Mouse (Mus musculus): Measurements from ENCODE around the gene Trak2.
"Not testable (repeated sequence)": the region's sequence is repeated elsewhere in the genome, so short reads cannot be mapped to it uniquely, and the experiment has no call there.

Gene Trak2

GRCm38 (mm10) chr1:58953686-58954434 lies 19.4 kb downstream of the Trak2 start:
- CTCF ChIA-PET, result interaction anchor here (0.6 kb wide), 1 partner anchor 188 kb away, joined by 4 read pairs; no protein-coding TSS in a partner anchor

GRCm38 (mm10) chr1:58952997-58953396 lies 20.2 kb downstream of the Trak2 start:
- CTCF ChIA-PET, result interaction anchor here (2.4 kb wide), 1 partner anchor 16 kb away, joined by 7 read pairs; no protein-coding TSS in a partner anchor

GRCm38 (mm10) chr1:58952526-58952925 lies 20.7 kb downstream of the Trak2 start:
- CTCF ChIA-PET, result interaction anchor here (2.4 kb wide), 1 partner anchor 16 kb away, joined by 7 read pairs; no protein-coding TSS in a partner anchor

DNA sequence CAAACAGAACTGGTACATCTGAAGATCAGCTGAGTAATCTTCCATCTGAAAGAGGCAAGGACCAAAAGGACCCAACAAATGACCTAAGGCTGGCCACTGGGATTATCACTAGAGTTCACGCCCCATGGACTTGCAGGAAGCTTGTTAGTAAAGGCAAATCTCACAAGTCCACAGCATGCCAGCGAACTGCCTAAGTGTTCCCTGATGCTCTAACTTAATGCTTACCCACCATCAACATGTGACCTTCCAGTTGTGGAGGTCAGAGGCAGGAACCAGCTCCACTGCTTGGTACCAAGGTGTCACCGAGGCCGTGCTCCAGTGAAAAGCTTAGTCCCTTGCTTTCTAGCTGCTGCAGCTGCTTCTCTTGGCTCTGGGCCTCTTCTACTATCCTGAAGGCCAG lies 21.4 kb downstream of the Trak2 start:
- CTCF ChIA-PET, result interaction anchor here (2.4 kb wide), 1 partner anchor 17 kb away, joined by 7 read pairs; no protein-coding TSS in a partner anchor

- CTCF ChIA-PET, result interaction anchor here (2.4 kb wide), 1 partner anchor 18 kb away, joined by 7 read pairs; no protein-coding TSS in a partner anchor
Measured at GRCm38 (mm10) chr1:58950899-58951648, 22.2 kb downstream of the Trak2 start.

DNA sequence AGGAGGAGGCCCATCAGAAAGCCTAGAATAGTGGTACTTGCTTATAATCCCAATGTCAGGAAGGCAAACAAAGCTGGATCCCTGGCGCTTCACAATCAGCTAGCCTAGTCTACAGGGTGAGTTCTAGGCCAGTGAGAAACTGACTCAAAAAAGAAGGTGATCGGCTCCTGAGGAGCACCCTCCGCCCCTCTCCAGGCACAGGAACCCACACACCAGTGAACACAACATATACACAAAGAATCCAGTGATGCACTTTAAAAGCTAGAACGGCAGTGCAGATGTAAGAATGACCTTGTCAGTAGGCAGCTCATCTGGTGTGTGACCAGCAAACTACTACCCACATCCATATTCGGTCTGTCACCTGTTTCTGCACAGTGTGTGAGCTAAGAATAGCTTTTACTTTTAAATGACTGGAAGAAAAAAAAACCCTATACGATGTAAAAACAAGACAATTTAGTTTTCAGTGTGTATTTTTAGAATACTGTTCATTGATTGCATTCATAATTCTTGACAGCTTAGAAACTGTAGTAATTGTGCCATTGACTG lies 23.6 kb downstream of the Trak2 start:
- CTCF ChIA-PET, result interaction anchor here (0.6 kb wide), 1 partner anchor 155 kb away, joined by 3 read pairs; the partner anchor contains the start of gene Casp8

GRCm38 (mm10) chr1:58946718-58947117 lies 26.5 kb downstream of the Trak2 start:
- CTCF ChIA-PET, result no interaction called here

- CTCF ChIA-PET, result no interaction called here
Measured at GRCm38 (mm10) chr1:58945960-58946670, 27.1 kb downstream of the Trak2 start.

- CTCF ChIA-PET, result no interaction called here
Measured at GRCm38 (mm10) chr1:58945523-58945922, 27.7 kb downstream of the Trak2 start.

DNA sequence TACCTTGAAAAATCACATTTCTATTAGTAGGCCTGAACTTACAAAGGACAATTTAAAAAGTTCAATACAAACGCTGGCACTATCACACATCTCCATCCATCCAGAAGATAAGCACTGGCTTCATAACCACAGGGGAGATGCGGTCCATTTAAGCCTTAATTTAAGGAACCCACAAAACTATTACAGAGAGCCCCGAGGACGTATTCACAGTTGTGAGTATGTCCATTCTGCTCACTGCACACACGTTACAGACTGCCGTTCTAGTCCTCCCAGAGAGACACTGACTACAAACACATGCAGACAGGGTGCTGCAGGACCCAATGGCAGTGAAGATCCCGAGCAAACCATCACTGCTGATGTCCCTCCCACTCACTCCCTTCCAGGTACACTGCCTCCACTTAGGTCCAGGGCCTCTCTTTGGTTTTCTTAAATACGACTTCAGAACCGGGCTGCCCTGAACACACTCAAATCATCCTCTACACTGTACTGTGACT lies 35.6 kb downstream of the Trak2 start:
- CTCF ChIA-PET, result no interaction called here

- CTCF ChIA-PET, result no interaction called here
Measured at GRCm38 (mm10) chr1:58936746-58937605, 36.3 kb downstream of the Trak2 start.

DNA sequence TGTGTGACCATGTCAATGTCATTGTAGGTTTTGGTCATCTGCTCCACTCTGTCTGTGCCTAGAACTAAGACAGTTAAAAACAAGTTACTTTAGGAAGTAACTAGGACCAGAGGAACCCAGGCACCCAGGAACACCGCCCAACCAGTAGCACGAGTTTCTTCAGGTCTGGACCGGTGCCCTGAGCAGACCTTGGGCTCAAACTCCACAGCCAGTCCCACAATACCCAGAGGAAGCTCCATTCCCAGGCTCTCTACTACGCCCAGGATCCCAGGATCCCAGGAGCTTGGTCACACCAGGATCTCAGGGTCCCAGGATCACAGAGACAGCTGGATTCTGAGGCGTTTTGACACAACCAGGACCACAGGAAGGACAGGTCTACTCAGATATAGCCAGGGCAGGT lies 46.6 kb downstream of the Trak2 start:
- CTCF ChIA-PET, result interaction anchor here (1.0 kb wide), 1 partner anchor 22 kb away, joined by 3 read pairs; no protein-coding TSS in a partner anchor

DNA sequence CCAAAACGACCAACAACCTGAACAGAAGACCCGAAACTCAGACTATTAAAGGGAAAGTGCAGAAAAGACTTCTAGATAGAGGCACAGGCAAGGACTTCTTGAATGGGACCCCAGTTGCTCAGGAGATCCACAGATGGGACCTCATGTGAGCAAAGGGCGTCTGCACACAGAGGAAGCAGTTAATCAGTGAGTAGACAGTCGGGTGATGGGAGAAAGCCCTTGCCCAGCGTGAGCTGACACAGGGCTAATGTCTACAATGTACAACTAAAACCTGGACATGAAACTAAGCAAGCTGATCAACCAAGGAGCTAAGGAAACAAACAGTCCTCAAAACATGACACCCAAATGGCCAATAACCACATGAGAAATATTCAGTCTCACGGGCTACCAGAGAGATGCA lies 55.7 kb downstream of the Trak2 start:
- CTCF ChIA-PET, result no interaction called here

DNA sequence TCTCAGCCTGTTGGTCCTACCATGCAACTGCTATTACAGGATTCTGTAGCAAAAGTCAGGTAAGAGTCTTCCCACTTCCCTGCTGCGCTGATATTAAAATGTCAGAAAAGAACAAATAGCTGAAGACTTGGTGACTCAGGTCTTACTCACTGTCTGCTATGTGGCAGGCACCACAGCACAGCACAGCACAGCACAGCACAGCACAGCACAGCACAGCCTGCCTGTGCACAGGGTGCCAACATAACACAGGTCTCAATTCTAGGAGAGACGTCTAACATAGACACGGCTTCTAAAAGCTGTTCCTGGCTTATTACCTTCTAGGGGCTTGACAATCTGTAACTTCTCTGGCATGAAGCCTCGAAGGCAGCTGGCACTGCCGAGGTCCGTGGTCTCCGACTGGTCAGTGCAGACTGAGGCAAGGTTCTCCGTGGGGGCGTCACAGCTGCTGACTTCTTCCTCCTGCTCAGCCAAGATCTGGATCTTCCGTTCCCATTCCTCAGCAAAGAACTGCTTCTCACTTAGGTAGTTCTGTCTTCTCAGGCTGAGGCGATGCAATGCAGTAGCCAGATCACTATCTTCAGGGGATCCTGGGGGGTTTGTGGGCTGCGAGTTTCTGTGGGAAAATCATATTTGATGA lies 63.5 kb downstream of the Trak2 start:
- CTCF ChIA-PET, result no interaction called here

DNA sequence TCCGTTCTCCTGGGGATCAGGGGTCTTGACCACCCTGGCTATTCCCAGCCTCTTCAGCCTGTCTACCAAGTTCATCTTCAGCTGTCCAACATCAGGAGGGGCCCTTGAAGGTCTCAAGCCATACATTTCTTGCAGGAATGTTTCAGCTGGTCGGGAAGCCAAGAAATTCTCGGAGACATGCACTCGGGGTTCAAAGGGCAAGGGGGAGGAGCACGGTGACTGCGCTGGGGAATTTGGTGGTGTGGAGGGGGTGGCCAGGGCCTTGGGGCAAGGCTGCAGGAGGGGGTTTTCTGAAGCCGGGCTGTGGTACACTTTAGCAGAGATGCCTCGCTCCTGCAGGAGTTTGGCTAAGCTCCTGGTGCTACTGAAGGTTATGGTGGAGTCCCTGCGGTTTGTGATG lies 69.5 kb downstream of the Trak2 start:
- CTCF ChIA-PET, result interaction anchor here (1.0 kb wide), 1 partner anchor 135 kb away, joined by 4 read pairs; no protein-coding TSS in a partner anchor

DNA sequence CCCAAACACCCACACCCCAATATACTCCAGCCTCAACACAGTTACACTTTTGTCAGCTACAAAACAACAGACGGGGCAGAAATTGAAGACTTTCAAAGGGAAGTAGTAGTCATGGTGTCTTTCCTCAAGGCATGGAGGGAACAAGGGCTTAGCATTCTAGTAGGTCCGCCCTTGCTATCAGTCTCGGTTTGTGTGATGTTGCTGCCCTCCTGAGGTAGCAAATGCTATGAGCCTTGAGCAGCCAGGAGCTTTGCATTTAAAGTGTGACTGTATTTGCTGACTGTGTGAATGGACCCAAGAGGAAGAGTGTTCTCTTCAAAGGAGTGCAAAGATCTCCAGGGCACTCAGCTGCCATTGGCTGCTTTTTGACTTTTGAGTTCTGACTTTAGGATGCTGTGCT lies 75.7 kb downstream of the Trak2 start:
- CTCF ChIA-PET, result not testable (repeated sequence)

DNA sequence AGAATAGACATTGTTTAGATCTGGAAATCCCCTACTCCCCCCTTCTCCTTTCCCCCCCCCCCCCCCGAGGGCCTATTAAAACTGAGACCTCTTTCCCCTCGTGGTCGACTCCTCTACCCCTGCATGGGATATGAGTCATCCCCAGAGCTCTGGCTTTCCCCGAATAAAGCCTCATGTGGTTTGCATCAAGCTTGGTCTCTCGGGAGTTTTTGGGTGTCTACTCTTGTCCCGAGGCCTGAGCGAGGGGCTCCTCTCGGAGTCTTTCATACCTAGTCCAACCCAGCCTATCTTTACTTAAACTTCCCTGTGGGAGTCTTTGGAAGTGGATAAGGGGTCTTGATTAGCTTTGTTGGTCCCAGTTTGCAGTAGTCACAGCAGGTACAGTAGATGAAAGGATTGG lies 80.8 kb downstream of the Trak2 start:
- CTCF ChIA-PET, result not testable (repeated sequence)

- CTCF ChIA-PET, result not testable (repeated sequence)
Measured at GRCm38 (mm10) chr1:58891481-58892170, 81.6 kb downstream of the Trak2 start.

DNA sequence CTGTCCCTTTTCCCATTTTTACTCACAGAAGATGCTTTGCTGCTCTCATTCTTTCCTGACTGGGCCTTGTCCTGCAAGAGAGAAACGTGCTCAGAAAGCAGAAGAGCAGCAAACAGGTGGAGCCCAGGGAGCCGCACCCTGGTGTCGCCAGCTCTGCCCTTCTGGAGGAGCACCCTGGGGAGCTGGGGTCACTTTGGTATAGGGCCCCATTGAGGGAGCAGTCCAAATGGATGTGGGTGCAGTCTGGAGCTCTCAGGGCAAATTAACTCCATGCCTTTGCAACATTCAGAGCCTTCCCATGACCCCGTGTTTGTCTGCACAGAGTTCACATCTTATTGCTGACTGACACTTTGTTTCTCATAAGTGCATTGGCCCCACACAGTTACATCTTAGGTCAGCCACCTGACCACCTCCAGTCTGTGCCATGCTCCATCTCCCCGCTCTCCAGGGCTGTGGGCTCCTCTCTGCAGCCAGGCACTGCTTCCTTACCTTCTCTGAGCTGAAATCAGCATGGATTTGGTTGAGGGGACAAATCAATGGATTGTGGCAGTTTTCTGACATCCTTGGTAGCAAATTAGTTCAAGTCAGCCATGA lies 82.4 kb downstream of the Trak2 start:
- CTCF ChIA-PET, result not testable (repeated sequence)
